Mouse (Mus musculus): ENCODE measurements around the gene Olfr308. TPM values are rescaled to one million over a fixed set of nuclear protein-coding genes. Genes with fewer than 3 reads are reported as not detected.
"Not testable (repeated sequence)": the region's sequence is repeated elsewhere in the genome, so short reads cannot be mapped to it uniquely, and the experiment has no call there.

The Olfr308 gene
- not detected for polyA plus RNA-seq (2012; fragmentation: generic; extraction: Trizol)
- long read RNA-seq, experiment 1, result 0 reads
- long read RNA-seq, experiment 2, result 0 reads

- Histone ChIP-seq H3K4me3 (ENCODE audit: insufficient read depth, poor library complexity, severe bottlenecking) (no peak within 1 kb of the TSS), H3K27me3 (ENCODE audit: control insufficient read depth, insufficient read depth, insufficient read length) (no peaks in the 10 kb centered on the region), H3K79me3 (ENCODE audit: low read depth) (no peaks in the 10 kb centered on the region), H3K79me2 (ENCODE audit: control insufficient read depth, insufficient read depth) (no peaks in the 10 kb centered on the region), H3ac (ENCODE audit: control insufficient read depth, insufficient read length, low read depth) (no peak within 1 kb of the TSS), H3K36me3 (ENCODE audit: control insufficient read depth, insufficient read depth) (no peaks in the 10 kb centered on the region)
- TF ChIP-seq CTCF (IDR thresholded peaks at IDR 0.05; ENCODE audit: control insufficient read depth, insufficient read depth, insufficient read length), result no peak
- TF ChIP-seq FOSL1 (IDR thresholded peaks at IDR 0.05; ENCODE audit: insufficient read depth, low read length, poor library complexity, severe bottlenecking), result no peak
- no peak for TF ChIP-seq MYOD1 (IDR thresholded peaks at IDR 0.05; ENCODE audit: control insufficient read depth, insufficient read length, low read depth)
- TF ChIP-seq MAX (IDR thresholded peaks at IDR 0.05), result no peak
- no peak for TF ChIP-seq USF1 (IDR thresholded peaks at IDR 0.05; ENCODE audit: low read depth)
- TF ChIP-seq CEBPB (IDR thresholded peaks at IDR 0.05; ENCODE audit: low read depth), result no peak
- no peak for TF ChIP-seq MYOG (IDR thresholded peaks at IDR 0.05; ENCODE audit: control insufficient read depth, extremely low read depth, insufficient read length)
Observed at GRCm38 (mm10) chr7:86325530-86325929, at the start of gene Olfr308. Gene Olfr308, minus strand, starts transcription at chr7:86325630.

GRCm38 (mm10) chr7:86366828-86367227 is 41.4 kb upstream of the Olfr308 start, which contains the start of gene Olfr305:
Gene Olfr305, minus strand, starts transcription at chr7:86366928.
- Histone ChIP-seq H3K79me3 (ENCODE audit: low read depth) (no peaks in the 10 kb centered on the region), H3K79me2 (ENCODE audit: control insufficient read depth, insufficient read depth) (no peaks in the 10 kb centered on the region), H3K4me3 (ENCODE audit: insufficient read depth, poor library complexity, severe bottlenecking) (no peak within 1 kb of the TSS), H3ac (ENCODE audit: control insufficient read depth, insufficient read length, low read depth) (no peak within 1 kb of the TSS), H3K36me3 (ENCODE audit: control insufficient read depth, insufficient read depth) (no peaks in the 10 kb centered on the region), H3K27me3 (ENCODE audit: control insufficient read depth, insufficient read depth, insufficient read length) (no peaks in the 10 kb centered on the region)
- TF ChIP-seq MYOD1 (IDR thresholded peaks at IDR 0.05; ENCODE audit: control insufficient read depth, insufficient read length, low read depth), result no peak
- no peak for TF ChIP-seq FOSL1 (IDR thresholded peaks at IDR 0.05; ENCODE audit: insufficient read depth, low read length, poor library complexity, severe bottlenecking)

- not testable (repeated sequence) for H3K4me3 ChIP-seq (ENCODE audit: insufficient read depth, poor library complexity, severe bottlenecking); H3ac ChIP-seq (ENCODE audit: control insufficient read depth, insufficient read length, low read depth); H3K36me3 ChIP-seq (ENCODE audit: control insufficient read depth, insufficient read depth); H3K27me3 ChIP-seq (ENCODE audit: control insufficient read depth, insufficient read depth, insufficient read length); H3K79me3 ChIP-seq (ENCODE audit: low read depth); H3K79me2 ChIP-seq (ENCODE audit: control insufficient read depth, insufficient read depth)
Observed at GRCm38 (mm10) chr7:86346296-86346695, 20.9 kb upstream of the Olfr308 start.

GRCm38 (mm10) chr7:86344253-86344652 is 18.8 kb upstream of the Olfr308 start:
- Histone ChIP-seq H3K36me3 (ENCODE audit: control insufficient read depth, insufficient read depth) (no peaks in the 10 kb centered on the region), H3K4me3 (ENCODE audit: insufficient read depth, poor library complexity, severe bottlenecking) (no peak overlapping the region), H3K79me2 (ENCODE audit: control insufficient read depth, insufficient read depth) (no peaks in the 10 kb centered on the region), H3K27me3 (ENCODE audit: control insufficient read depth, insufficient read depth, insufficient read length) (no peaks in the 10 kb centered on the region), H3ac (ENCODE audit: control insufficient read depth, insufficient read length, low read depth) (no peak overlapping the region), H3K79me3 (ENCODE audit: low read depth) (no peaks in the 10 kb centered on the region)
- no peak for TF ChIP-seq MAX (IDR thresholded peaks at IDR 0.05)
- TF ChIP-seq CEBPB (IDR thresholded peaks at IDR 0.05; ENCODE audit: low read depth), result no peak
- no peak for TF ChIP-seq USF1 (IDR thresholded peaks at IDR 0.05; ENCODE audit: low read depth)
- TF ChIP-seq MYOD1 (IDR thresholded peaks at IDR 0.05; ENCODE audit: control insufficient read depth, insufficient read length, low read depth), result no peak
- TF ChIP-seq CTCF (IDR thresholded peaks at IDR 0.05; ENCODE audit: control insufficient read depth, insufficient read depth, insufficient read length), result no peak
- no peak for TF ChIP-seq MYOG (IDR thresholded peaks at IDR 0.05; ENCODE audit: control insufficient read depth, extremely low read depth, insufficient read length)
- TF ChIP-seq FOSL1 (IDR thresholded peaks at IDR 0.05; ENCODE audit: insufficient read depth, low read length, poor library complexity, severe bottlenecking), result no peak

- Histone ChIP-seq H3K4me3 (ENCODE audit: insufficient read depth, poor library complexity, severe bottlenecking) (no peak overlapping the region), H3K79me2 (ENCODE audit: control insufficient read depth, insufficient read depth) (no peaks in the 10 kb centered on the region), H3K79me3 (ENCODE audit: low read depth) (no peaks in the 10 kb centered on the region), H3K36me3 (ENCODE audit: control insufficient read depth, insufficient read depth) (no peaks in the 10 kb centered on the region), H3ac (ENCODE audit: control insufficient read depth, insufficient read length, low read depth) (no peak overlapping the region), H3K27me3 (ENCODE audit: control insufficient read depth, insufficient read depth, insufficient read length) (no peaks in the 10 kb centered on the region)
- TF ChIP-seq MAX (IDR thresholded peaks at IDR 0.05), result no peak
- TF ChIP-seq FOSL1 (IDR thresholded peaks at IDR 0.05; ENCODE audit: insufficient read depth, low read length, poor library complexity, severe bottlenecking), result no peak
- TF ChIP-seq USF1 (IDR thresholded peaks at IDR 0.05; ENCODE audit: low read depth), result no peak
Observed at GRCm38 (mm10) chr7:86342881-86343565, 17.6 kb upstream of the Olfr308 start.

GRCm38 (mm10) chr7:86337486-86337885 is 12.1 kb upstream of the Olfr308 start, which contains the start of gene Olfr307:
Gene Olfr307, minus strand, starts transcription at chr7:86337586.
- Histone ChIP-seq H3K4me3 (ENCODE audit: insufficient read depth, poor library complexity, severe bottlenecking) (no peak within 1 kb of the TSS), H3K27me3 (ENCODE audit: control insufficient read depth, insufficient read depth, insufficient read length) (no peaks in the 10 kb centered on the region), H3K79me2 (ENCODE audit: control insufficient read depth, insufficient read depth) (no peaks in the 10 kb centered on the region), H3K36me3 (ENCODE audit: control insufficient read depth, insufficient read depth) (no peaks in the 10 kb centered on the region), H3ac (ENCODE audit: control insufficient read depth, insufficient read length, low read depth) (no peak within 1 kb of the TSS), H3K79me3 (ENCODE audit: low read depth) (no peaks in the 10 kb centered on the region)
- TF ChIP-seq FOSL1 (IDR thresholded peaks at IDR 0.05; ENCODE audit: insufficient read depth, low read length, poor library complexity, severe bottlenecking) (no peak), MYOG (IDR thresholded peaks at IDR 0.05; ENCODE audit: control insufficient read depth, extremely low read depth, insufficient read length) (no peak), MAX (IDR thresholded peaks at IDR 0.05) (no peak), CEBPB (IDR thresholded peaks at IDR 0.05; ENCODE audit: low read depth) (no peak), USF1 (IDR thresholded peaks at IDR 0.05; ENCODE audit: low read depth) (no peak), MYOD1 (IDR thresholded peaks at IDR 0.05; ENCODE audit: control insufficient read depth, insufficient read length, low read depth) (no peak), CTCF (IDR thresholded peaks at IDR 0.05; ENCODE audit: control insufficient read depth, insufficient read depth, insufficient read length) (no peak)
